Mouse (Mus musculus) stomach, postnatal 0 days (tissue): Measurements from ENCODE around the gene Kif5c.

Experiments
- CTCF ChIP-seq: IDR thresholded peaks from 2 replicates; pipeline ENCODE4 v1.5.1; 2016; ENCODE audit warnings: antibody characterized with exemption, low read depth, mild to moderate bottlenecking, moderate library complexity
- EP300 ChIP-seq: optimal IDR thresholded peaks from 2 replicates; pipeline ENCODE3; 2016; ENCODE audit warnings: antibody characterized with exemption

- TF ChIP-seq EP300 (no peak), CTCF (no peak)
These were observed 119.9 kb downstream of the Kif5c start for GRCm38 (mm10) chr2:49739046-49739445.
